Mouse (Mus musculus): ENCODE data around the gene Reep3. TPM values are rescaled to one million over a fixed set of nuclear protein-coding genes. Genes with fewer than 3 reads are reported as not detected.

The Reep3 gene
- polyA plus RNA-seq, 1 experiment = 13.0 TPM

DNA sequence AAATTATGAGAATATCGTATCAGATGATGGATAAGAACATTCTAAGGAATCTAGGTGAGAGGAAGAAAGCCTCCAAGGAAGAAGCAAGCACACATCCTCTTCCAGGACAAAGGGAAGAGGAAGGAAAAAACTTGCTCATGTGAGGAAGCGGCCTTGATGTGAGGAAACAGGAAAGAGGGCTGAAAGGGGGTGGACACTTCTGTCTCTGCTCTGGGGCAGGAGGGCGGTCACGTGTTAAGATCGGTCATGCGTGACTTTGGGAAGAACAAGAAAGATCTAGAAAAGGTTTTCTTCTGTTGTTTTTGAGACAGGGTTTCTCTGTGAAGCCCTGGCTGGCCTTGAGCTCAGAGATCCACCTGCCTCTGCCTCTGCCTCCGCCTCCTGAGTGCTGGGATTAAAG is 53.5 kb downstream of the Reep3 start:
- no peaks in the 10 kb centered on the region for H3K27me3 ChIP-seq (ENCODE audit: control insufficient read depth, insufficient read depth, insufficient read length)
- TF ChIP-seq TCF12 (IDR thresholded peaks at IDR 0.05; ENCODE audit: insufficient read depth, poor library complexity, severe bottlenecking) = no peak
- TF ChIP-seq SRF (IDR thresholded peaks at IDR 0.05; ENCODE audit: control insufficient read depth, insufficient read length, low read depth) = no peak
- TF ChIP-seq MAX (IDR thresholded peaks at IDR 0.05; ENCODE audit: low read depth) = no peak
- no peak for TF ChIP-seq E2F4 (IDR thresholded peaks at IDR 0.05; ENCODE audit: insufficient read depth)
- no peak for TF ChIP-seq POLR2AphosphoS2 (IDR thresholded peaks at IDR 0.05; ENCODE audit: insufficient read length, low read depth)
- no peak for TF ChIP-seq POLR2A (IDR thresholded peaks at IDR 0.05; ENCODE audit: insufficient read length, low read depth)
- no peak for TF ChIP-seq MYOD1 (IDR thresholded peaks at IDR 0.05; ENCODE audit: control insufficient read depth in 1 of 3, insufficient read length in 2 of 3, low read depth in 2 of 3)
- TF ChIP-seq TCF3 (IDR thresholded peaks at IDR 0.05; ENCODE audit: insufficient read length, low read depth) = no peak
- H3K4me2 ChIP-seq (ENCODE audit: low read depth) = no peak overlapping the region
- H3K36me3 ChIP-seq (ENCODE audit: control insufficient read depth, insufficient read depth) = peaks cover 6% of the 10 kb centered on the region
- H3K79me2 ChIP-seq (ENCODE audit: control insufficient read depth, insufficient read depth) = peaks cover 9% of the 10 kb centered on the region
- no peak overlapping the region for H3K4me3 ChIP-seq
- H3ac ChIP-seq (ENCODE audit: control insufficient read depth, insufficient read length) = no peak overlapping the region

DNA sequence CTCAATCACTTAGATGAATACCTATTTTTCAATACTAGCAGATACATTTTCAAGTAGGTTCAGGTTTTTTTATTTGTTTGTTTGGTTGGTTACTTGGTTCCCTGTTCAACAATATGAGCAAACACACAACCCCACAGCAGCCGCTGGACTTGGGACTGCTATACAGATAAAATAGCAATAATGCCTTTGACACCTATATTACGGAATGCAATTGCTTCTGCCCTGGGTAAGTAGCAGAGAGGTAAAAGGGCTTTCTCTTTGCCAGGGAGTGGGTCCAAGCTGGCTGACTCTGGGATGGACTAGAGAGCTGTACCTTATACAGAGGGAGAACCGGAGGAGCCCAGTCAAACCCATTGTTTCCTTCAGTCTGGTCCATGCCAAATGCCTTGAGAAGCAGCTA is 56.3 kb downstream of the Reep3 start:
- peaks cover 8% of the 10 kb centered on the region for H3K36me3 ChIP-seq (ENCODE audit: control insufficient read depth, insufficient read depth)

DNA sequence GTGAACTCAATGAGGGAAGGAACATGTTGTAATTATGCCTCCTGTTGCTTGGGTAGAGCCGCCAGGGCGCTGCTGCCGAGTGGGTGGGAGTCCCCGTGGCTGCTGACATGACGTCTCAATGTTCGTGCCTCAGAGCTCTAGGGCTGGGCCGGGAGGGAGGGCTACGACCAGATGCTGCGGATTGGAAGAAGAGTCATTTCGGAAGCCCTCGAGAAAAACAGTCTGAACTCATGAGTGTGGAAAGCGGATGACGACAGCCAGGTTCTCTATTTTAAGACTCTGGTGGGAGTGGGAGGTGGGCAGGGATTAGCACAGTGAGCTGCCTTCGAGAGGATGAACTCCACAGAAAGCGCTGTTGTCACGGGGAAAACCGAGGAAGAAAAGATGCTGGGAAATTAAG is 57.7 kb downstream of the Reep3 start:
- H3ac ChIP-seq (ENCODE audit: control insufficient read depth, insufficient read length) = no peak overlapping the region
- no peak overlapping the region for H3K4me2 ChIP-seq (ENCODE audit: low read depth)
- H3K4me3 ChIP-seq = no peak overlapping the region
- no peaks in the 10 kb centered on the region for H3K27me3 ChIP-seq (ENCODE audit: control insufficient read depth, insufficient read depth, insufficient read length)
- peaks cover 8% of the 10 kb centered on the region for H3K36me3 ChIP-seq (ENCODE audit: control insufficient read depth, insufficient read depth)
- peaks cover 3% of the 10 kb centered on the region for H3K79me2 ChIP-seq (ENCODE audit: control insufficient read depth, insufficient read depth)
- TF ChIP-seq CEBPB (IDR thresholded peaks at IDR 0.05; ENCODE audit: insufficient read depth, poor library complexity, severe bottlenecking) (no peak), MYOG (IDR thresholded peaks at IDR 0.05; ENCODE audit: control insufficient read depth in 1 of 3, insufficient read depth in 1 of 3, insufficient read length in 2 of 3, low read depth in 2 of 3) (no peak), MYOD1 (IDR thresholded peaks at IDR 0.05; ENCODE audit: control insufficient read depth in 1 of 3, insufficient read length in 2 of 3, low read depth in 2 of 3) (no peak), MAX (IDR thresholded peaks at IDR 0.05; ENCODE audit: low read depth) (no peak), TCF3 (IDR thresholded peaks at IDR 0.05; ENCODE audit: insufficient read length, low read depth) (no peak), POLR2AphosphoS2 (IDR thresholded peaks at IDR 0.05; ENCODE audit: insufficient read length, low read depth) (no peak), REST (IDR thresholded peaks at IDR 0.05; ENCODE audit: insufficient read depth, insufficient read length) (no peak), SRF (IDR thresholded peaks at IDR 0.05; ENCODE audit: control insufficient read depth, insufficient read length, low read depth) (no peak), E2F4 (IDR thresholded peaks at IDR 0.05; ENCODE audit: insufficient read depth) (no peak)

More for the DNA sequence above, 56.3 kb downstream of the Reep3 start:
- Histone ChIP-seq H3K4me2 (ENCODE audit: low read depth) (no peak overlapping the region), H3K27me3 (ENCODE audit: control insufficient read depth, insufficient read depth, insufficient read length) (no peaks in the 10 kb centered on the region), H3K79me2 (ENCODE audit: control insufficient read depth, insufficient read depth) (peaks cover 3% of the 10 kb centered on the region), H3K4me3 (no peak overlapping the region), H3ac (ENCODE audit: control insufficient read depth, insufficient read length) (no peak overlapping the region)
- TF ChIP-seq MAX (IDR thresholded peaks at IDR 0.05; ENCODE audit: low read depth) = no peak
- TF ChIP-seq E2F4 (IDR thresholded peaks at IDR 0.05; ENCODE audit: insufficient read depth) = no peak
- no peak for TF ChIP-seq TCF3 (IDR thresholded peaks at IDR 0.05; ENCODE audit: insufficient read length, low read depth)
- TF ChIP-seq MYOD1 (IDR thresholded peaks at IDR 0.05; ENCODE audit: control insufficient read depth in 1 of 3, insufficient read length in 2 of 3, low read depth in 2 of 3) = no peak
- TF ChIP-seq POLR2A (IDR thresholded peaks at IDR 0.05; ENCODE audit: insufficient read length, low read depth) = no peak
- no peak for TF ChIP-seq CEBPB (IDR thresholded peaks at IDR 0.05; ENCODE audit: insufficient read depth, poor library complexity, severe bottlenecking)
- no peak for TF ChIP-seq REST (IDR thresholded peaks at IDR 0.05; ENCODE audit: insufficient read depth, insufficient read length)
- no peak for TF ChIP-seq MYOG (IDR thresholded peaks at IDR 0.05; ENCODE audit: control insufficient read depth in 1 of 3, insufficient read depth in 1 of 3, insufficient read length in 2 of 3, low read depth in 2 of 3)
- no peak for TF ChIP-seq USF1 (IDR thresholded peaks at IDR 0.05; ENCODE audit: low read depth)
- no peak for TF ChIP-seq POLR2AphosphoS2 (IDR thresholded peaks at IDR 0.05; ENCODE audit: insufficient read length, low read depth)
- TF ChIP-seq TCF12 (IDR thresholded peaks at IDR 0.05; ENCODE audit: insufficient read depth, poor library complexity, severe bottlenecking) = no peak
- TF ChIP-seq SRF (IDR thresholded peaks at IDR 0.05; ENCODE audit: control insufficient read depth, insufficient read length, low read depth) = no peak

DNA sequence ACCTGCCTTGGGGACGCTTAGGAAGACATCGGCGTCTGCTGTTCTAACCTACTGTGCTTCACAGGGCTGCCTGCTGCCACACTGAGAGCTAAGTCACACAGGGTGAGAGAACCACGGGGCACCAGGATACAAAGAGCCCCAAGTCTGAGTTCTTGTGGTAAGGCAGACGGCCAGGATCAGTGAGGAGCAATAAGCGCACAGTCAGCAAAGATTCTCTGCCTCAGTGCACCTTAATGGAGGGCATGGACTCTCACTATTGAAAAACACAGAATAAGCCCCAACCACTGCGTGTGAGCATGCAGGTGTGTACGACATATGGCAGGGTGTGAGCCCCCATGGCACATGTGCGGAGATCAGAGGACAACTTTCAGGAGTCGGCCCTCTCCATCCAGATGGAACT is 60.2 kb downstream of the Reep3 start:
- peaks cover 3% of the 10 kb centered on the region for H3K79me2 ChIP-seq (ENCODE audit: control insufficient read depth, insufficient read depth)
- no peaks in the 10 kb centered on the region for H3K27me3 ChIP-seq (ENCODE audit: control insufficient read depth, insufficient read depth, insufficient read length)
- H3ac ChIP-seq (ENCODE audit: control insufficient read depth, insufficient read length) = no peak overlapping the region
- no peak for TF ChIP-seq USF1 (IDR thresholded peaks at IDR 0.05; ENCODE audit: low read depth)
- TF ChIP-seq MYOD1 (IDR thresholded peaks at IDR 0.05; ENCODE audit: control insufficient read depth in 1 of 3, insufficient read length in 2 of 3, low read depth in 2 of 3) = no peak
- no peak for TF ChIP-seq MYOG (IDR thresholded peaks at IDR 0.05; ENCODE audit: control insufficient read depth in 1 of 3, insufficient read depth in 1 of 3, insufficient read length in 2 of 3, low read depth in 2 of 3)
- TF ChIP-seq POLR2AphosphoS2 (IDR thresholded peaks at IDR 0.05; ENCODE audit: insufficient read length, low read depth) = no peak
- TF ChIP-seq POLR2A (IDR thresholded peaks at IDR 0.05; ENCODE audit: insufficient read length, low read depth) = no peak
- no peak for TF ChIP-seq E2F4 (IDR thresholded peaks at IDR 0.05; ENCODE audit: insufficient read depth)
- no peak for TF ChIP-seq SRF (IDR thresholded peaks at IDR 0.05; ENCODE audit: control insufficient read depth, insufficient read length, low read depth)
- no peak for TF ChIP-seq MAX (IDR thresholded peaks at IDR 0.05; ENCODE audit: low read depth)
- TF ChIP-seq TCF12 (IDR thresholded peaks at IDR 0.05; ENCODE audit: insufficient read depth, poor library complexity, severe bottlenecking) = no peak
- TF ChIP-seq TCF3 (IDR thresholded peaks at IDR 0.05; ENCODE audit: insufficient read length, low read depth) = no peak
- TF ChIP-seq REST (IDR thresholded peaks at IDR 0.05; ENCODE audit: insufficient read depth, insufficient read length) = no peak
- H3K4me2 ChIP-seq (ENCODE audit: low read depth) = no peak overlapping the region
- no peak overlapping the region for H3K4me3 ChIP-seq
- H3K36me3 ChIP-seq (ENCODE audit: control insufficient read depth, insufficient read depth) = peaks cover 8% of the 10 kb centered on the region

DNA sequence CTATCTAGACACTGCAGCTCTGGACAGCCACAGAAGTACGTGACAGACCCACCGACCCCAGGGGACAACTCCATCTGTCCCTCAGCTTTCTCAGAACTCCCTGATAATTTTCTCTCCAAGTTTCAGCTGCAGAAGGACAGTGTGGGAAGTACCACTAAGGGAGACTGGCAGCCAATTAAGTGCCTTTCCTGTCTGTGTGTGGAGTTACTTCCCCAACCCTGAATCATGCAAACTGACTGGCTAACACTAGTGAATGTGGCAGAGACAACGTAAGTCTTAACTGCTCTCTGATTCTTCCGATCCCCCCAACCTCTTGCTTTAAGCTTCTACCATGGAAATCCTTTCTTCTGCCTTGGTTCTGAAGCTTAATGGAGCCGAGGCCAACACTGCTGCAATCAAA is 60.6 kb downstream of the Reep3 start:
- no peaks in the 10 kb centered on the region for H3K27me3 ChIP-seq (ENCODE audit: control insufficient read depth, insufficient read depth, insufficient read length)
- no peak overlapping the region for H3ac ChIP-seq (ENCODE audit: control insufficient read depth, insufficient read length)
- H3K36me3 ChIP-seq (ENCODE audit: control insufficient read depth, insufficient read depth) = peaks cover 8% of the 10 kb centered on the region
- H3K79me2 ChIP-seq (ENCODE audit: control insufficient read depth, insufficient read depth) = no peaks in the 10 kb centered on the region
- no peak overlapping the region for H3K4me2 ChIP-seq (ENCODE audit: low read depth)
- no peak overlapping the region for H3K4me3 ChIP-seq
- no peak for TF ChIP-seq SRF (IDR thresholded peaks at IDR 0.05; ENCODE audit: control insufficient read depth, insufficient read length, low read depth)
- TF ChIP-seq USF1 (IDR thresholded peaks at IDR 0.05; ENCODE audit: low read depth) = no peak
- TF ChIP-seq POLR2AphosphoS2 (IDR thresholded peaks at IDR 0.05; ENCODE audit: insufficient read length, low read depth) = no peak
- no peak for TF ChIP-seq MYOD1 (IDR thresholded peaks at IDR 0.05; ENCODE audit: control insufficient read depth in 1 of 3, insufficient read length in 2 of 3, low read depth in 2 of 3)
- TF ChIP-seq MAX (IDR thresholded peaks at IDR 0.05; ENCODE audit: low read depth) = no peak
- no peak for TF ChIP-seq TCF3 (IDR thresholded peaks at IDR 0.05; ENCODE audit: insufficient read length, low read depth)
- TF ChIP-seq REST (IDR thresholded peaks at IDR 0.05; ENCODE audit: insufficient read depth, insufficient read length) = no peak
- no peak for TF ChIP-seq TCF12 (IDR thresholded peaks at IDR 0.05; ENCODE audit: insufficient read depth, poor library complexity, severe bottlenecking)
- no peak for TF ChIP-seq E2F4 (IDR thresholded peaks at IDR 0.05; ENCODE audit: insufficient read depth)
- no peak for TF ChIP-seq CEBPB (IDR thresholded peaks at IDR 0.05; ENCODE audit: insufficient read depth, poor library complexity, severe bottlenecking)
- TF ChIP-seq MYOG (IDR thresholded peaks at IDR 0.05; ENCODE audit: control insufficient read depth in 1 of 3, insufficient read depth in 1 of 3, insufficient read length in 2 of 3, low read depth in 2 of 3) = no peak
- TF ChIP-seq POLR2A (IDR thresholded peaks at IDR 0.05; ENCODE audit: insufficient read length, low read depth) = no peak

All from myocyte (in vitro differentiated cells).